Mouse (Mus musculus) heart, adult 2 months (tissue): ENCODE results near the gene Pde4d. TPM values are rescaled to one million over a fixed set of nuclear protein-coding genes. Genes with fewer than 3 reads are reported as not detected.
A peak's percentile ranks its signal among the peaks of the same experiment; 100 is the strongest.

Source experiments
- DNase-seq, 2 experiments: peaks; one replicate each; pipeline ENCODE4 v3.0.0; 2021
- H3K27ac ChIP-seq: fragments of 200-600 bp; 2 replicates; pipeline ENCODE4 v1.8.1; 2022
- H3K27me3 ChIP-seq: fragments of 200-500 bp; 2 replicates; pipeline ENCODE4 v1.6.1; 2012; ENCODE audit warnings: mild to moderate bottlenecking, low read length, inconsistent platforms, mixed read lengths; ENCODE audit not compliant: control insufficient read depth, insufficient read depth
- H3K36me3 ChIP-seq: fragments of 200-500 bp; 2 replicates; pipeline ENCODE4 v1.6.1; 2012; ENCODE audit warnings: low read length, inconsistent platforms; ENCODE audit not compliant: control insufficient read depth, insufficient read depth
- H3K4me1 ChIP-seq: fragments of 200-500 bp; 2 replicates; pipeline ENCODE4 v1.6.1; 2011; ENCODE audit warnings: low read length; ENCODE audit not compliant: control insufficient read depth, insufficient read depth
- H3K4me3 ChIP-seq: fragments of 200-600 bp; 2 replicates; pipeline ENCODE4 v1.8.1; 2022
- H3K79me2 ChIP-seq: fragments of 200-500 bp; replicated peaks from 2 replicates; pipeline ENCODE4 v1.6.1; 2012; ENCODE audit warnings: mild to moderate bottlenecking, inconsistent platforms, low read length, moderate library complexity, mixed read lengths; ENCODE audit not compliant: control insufficient read depth, insufficient read depth
- H3K9ac ChIP-seq: fragments of 200-500 bp; 2 replicates; pipeline ENCODE4 v1.6.1; 2012; ENCODE audit warnings: low read depth, mild to moderate bottlenecking, control low read depth, inconsistent platforms, low read length, mixed read lengths
- CTCF ChIP-seq: fragments of 200-600 bp; IDR thresholded peaks from 2 replicates; pipeline ENCODE4 v1.8.1; 2022; ENCODE audit warnings: antibody characterized with exemption, mild to moderate bottlenecking, moderate library complexity
- EP300 ChIP-seq: fragments of 200-500 bp; IDR thresholded peaks from 2 replicates; pipeline ENCODE4 v1.6.1; 2011; ENCODE audit warnings: low read depth, low read length, control low read depth; ENCODE audit not compliant: insufficient read depth
- POLR2A ChIP-seq: fragments of 200-500 bp; IDR thresholded peaks from 2 replicates; pipeline ENCODE4 v1.6.1; 2011; ENCODE audit warnings: mild to moderate bottlenecking, low read depth, low read length, control low read depth; ENCODE audit not compliant: insufficient read depth
- WGBS: fragments of 180-500 bp; shearing (Covaris S2); methylation state at CpG from one replicate; pipeline ENCODE4 v1.1.7; 2018; 5-methylcytosine and 5-hydroxymethylcytosine counted together
- intact Hi-C: fragments of 180-260 bp; cut with DNase I; formaldehyde crosslinking; loops from one replicate; pipeline ENCODE4 v1.15.1; 2025
- polyA plus RNA-seq: library from polyadenylated mRNA; depleted of rRNA; stranded (reverse); fragments of >200 nt; gene quantifications from 2 replicates; pipeline ENCODE4 v1.2.3, GENCODE M21; 2012
- total RNA-seq, 2 experiments: library from RNA; stranded (reverse); gene quantifications; 2 replicates each; pipeline ENCODE4 v1.2.3; 2021

The Pde4d gene
- total and polyA plus RNA-seq, 3 experiments = 11.5 to 40.1 (median 38.1) TPM

DNA sequence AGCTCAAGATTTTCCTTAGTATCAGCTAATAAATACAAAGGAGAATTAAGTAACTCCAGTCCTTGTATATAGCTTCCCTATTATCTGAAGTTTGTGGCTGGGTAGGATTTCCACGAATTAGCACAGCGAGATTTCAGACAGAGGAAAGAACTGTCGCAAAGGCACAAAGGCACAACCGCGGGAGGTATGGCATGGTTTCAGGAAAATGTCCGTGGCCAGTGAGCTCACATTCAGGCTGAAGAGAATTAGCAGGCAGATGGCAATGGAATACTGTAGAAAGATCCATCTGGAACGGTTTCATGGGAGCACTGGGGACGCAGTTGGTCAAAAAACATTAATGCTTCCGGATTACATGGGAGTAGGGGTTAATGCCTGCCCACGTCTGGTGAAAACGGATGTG lies 898.0 kb downstream of the Pde4d start:
- TF ChIP-seq POLR2A (no peak), CTCF (no peak), EP300 (no peak)
- H3K4me3 ChIP-seq = no peak overlapping the region

DNA sequence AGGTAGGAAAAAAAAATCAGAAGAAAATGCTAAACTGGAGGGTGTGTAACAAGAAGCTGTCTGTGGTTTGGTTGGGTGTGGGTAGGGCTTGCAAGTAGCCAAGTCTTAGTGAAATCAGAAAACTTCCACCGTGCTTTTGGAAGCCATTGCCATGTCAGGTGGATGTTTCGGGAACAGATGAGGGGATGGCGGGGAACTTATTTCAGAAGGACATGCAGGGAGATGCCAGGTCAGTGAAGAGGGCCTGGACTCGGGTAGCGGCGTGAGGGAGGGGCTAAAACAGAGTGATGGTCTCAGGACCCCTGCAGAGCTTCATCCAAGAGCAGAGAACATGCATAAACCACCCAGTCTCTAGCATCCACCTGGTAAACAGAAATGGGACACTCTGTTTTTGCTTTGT lies 898.6 kb downstream of the Pde4d start:
- H3K9ac ChIP-seq = no peak overlapping the region
- intact Hi-C loops = loop anchor here (10.0 kb wide), 1 partner anchor 386 kb away; no protein-coding TSS in a partner anchor
- DNase-seq = no peak
- H3K4me1 ChIP-seq = no peaks in the 10 kb centered on the region
- 89% methylated on average over 6 of the region's 6 CpGs for WGBS
- TF ChIP-seq POLR2A (no peak), EP300 (no peak)
- H3K79me2 ChIP-seq = no peaks in the 10 kb centered on the region
- no peak overlapping the region for H3K4me3 ChIP-seq
- H3K27ac ChIP-seq = no peak overlapping the region
- no peaks in the 10 kb centered on the region for H3K36me3 ChIP-seq
- H3K27me3 ChIP-seq = no peaks in the 10 kb centered on the region

More for the DNA sequence above, 898.0 kb downstream of the Pde4d start:
- no peaks in the 10 kb centered on the region for H3K4me1 ChIP-seq
- no peak overlapping the region for H3K27ac ChIP-seq
- no peak for DNase-seq
- WGBS = 48% methylated on average over 11 of the region's 11 CpGs
- H3K79me2 ChIP-seq = no peaks in the 10 kb centered on the region
- H3K9ac ChIP-seq = no peak overlapping the region
- no peaks in the 10 kb centered on the region for H3K36me3 ChIP-seq
- intact Hi-C loops = loop anchor here (10.0 kb wide), 1 partner anchor 387 kb away; no protein-coding TSS in a partner anchor
- H3K27me3 ChIP-seq = no peaks in the 10 kb centered on the region

DNA sequence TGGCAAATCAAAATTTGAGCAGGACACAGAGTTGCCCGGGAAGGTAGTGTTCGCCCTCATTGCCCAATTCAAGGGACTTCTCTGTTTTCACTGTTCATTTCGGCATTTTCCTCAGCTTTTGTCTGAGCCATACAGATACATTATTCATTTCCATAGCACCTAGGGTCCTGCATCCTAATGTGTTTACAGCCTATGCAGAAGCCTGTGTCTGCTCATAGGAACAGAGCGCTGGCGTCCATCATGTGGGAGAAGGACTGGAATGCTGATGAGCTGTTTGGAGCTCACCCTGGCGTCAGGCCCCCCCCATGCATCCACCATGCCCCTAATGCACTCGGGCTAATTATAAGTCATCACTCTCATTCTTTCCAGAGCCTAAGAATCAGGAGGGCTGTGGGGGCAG lies 900.4 kb downstream of the Pde4d start:
- Histone ChIP-seq H3K36me3 (no peaks in the 10 kb centered on the region), H3K27me3 (no peaks in the 10 kb centered on the region), H3K4me3 (no peak overlapping the region), H3K4me1 (no peaks in the 10 kb centered on the region), H3K27ac (no peak overlapping the region), H3K79me2 (no peaks in the 10 kb centered on the region), H3K9ac (no peak overlapping the region)
- intact Hi-C loops = no loop called here
- 78% methylated on average over 7 of the region's 7 CpGs for WGBS
- DNase-seq = no peak
- TF ChIP-seq CTCF (no peak), POLR2A (no peak), EP300 (no peak)

DNA sequence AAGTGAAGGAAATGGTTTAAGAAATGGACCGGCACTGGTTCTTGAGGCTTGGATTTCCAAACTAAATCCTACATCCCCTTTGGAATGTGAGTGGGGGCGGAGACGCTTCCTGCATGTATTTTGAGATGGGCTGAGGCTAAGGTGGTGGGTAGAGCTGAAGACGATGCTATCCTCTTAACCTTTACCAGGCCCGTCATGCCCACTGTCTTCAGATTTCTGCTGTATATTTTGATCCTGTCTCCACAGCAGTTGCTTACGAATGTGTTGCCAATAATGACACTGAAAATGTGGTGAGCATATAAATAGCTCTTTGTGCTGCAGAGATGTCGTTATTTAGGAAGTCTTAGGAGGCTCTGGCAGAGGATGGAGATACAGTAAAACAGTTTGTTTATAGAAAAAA lies 904.3 kb downstream of the Pde4d start:
- Histone ChIP-seq H3K36me3 (no peaks in the 10 kb centered on the region), H3K4me3 (no peak overlapping the region), H3K27ac (no peak overlapping the region), H3K4me1 (no peaks in the 10 kb centered on the region), H3K79me2 (no peaks in the 10 kb centered on the region), H3K27me3 (no peaks in the 10 kb centered on the region), H3K9ac (no peak overlapping the region)
- DNase-seq = no peak
- intact Hi-C loops = no loop called here
- WGBS = 60% methylated on average over 7 of the region's 7 CpGs
- no peak for TF ChIP-seq POLR2A
- TF ChIP-seq EP300 = no peak
- no peak for TF ChIP-seq CTCF

GRCm38 (mm10) chr13:109356252-109356651 lies 906.5 kb downstream of the Pde4d start:
- no peak overlapping the region for H3K27ac ChIP-seq
- no peaks in the 10 kb centered on the region for H3K27me3 ChIP-seq
- no peak overlapping the region for H3K9ac ChIP-seq
- H3K79me2 ChIP-seq = no peaks in the 10 kb centered on the region
- no peaks in the 10 kb centered on the region for H3K4me1 ChIP-seq
- H3K4me3 ChIP-seq = no peak overlapping the region
- TF ChIP-seq CTCF (peak; percentile 68), EP300 (no peak)
- no peak for DNase-seq
- H3K36me3 ChIP-seq = no peaks in the 10 kb centered on the region
- intact Hi-C loops = no loop called here
- 71% methylated on average over 7 of the region's 7 CpGs for WGBS

GRCm38 (mm10) chr13:109359994-109360393 lies 910.2 kb downstream of the Pde4d start:
- Histone ChIP-seq H3K4me3 (no peak overlapping the region), H3K9ac (no peak overlapping the region), H3K79me2 (no peaks in the 10 kb centered on the region), H3K27ac (no peak overlapping the region), H3K4me1 (no peaks in the 10 kb centered on the region), H3K27me3 (no peaks in the 10 kb centered on the region), H3K36me3 (no peaks in the 10 kb centered on the region)
- TF ChIP-seq EP300 (no peak), CTCF (no peak), POLR2A (no peak)
- 56% methylated on average over 2 of the region's 2 CpGs for WGBS
- DNase-seq = no peak
- intact Hi-C loops = no loop called here
